Mouse (Mus musculus) spleen, postnatal 14 days (tissue): ENCODE results near the gene Arid1a.

Source experiments
- DNase-seq, 2 experiments: peaks; one replicate each; pipeline ENCODE4 v3.0.0; 2021 to 2022; ENCODE audit warnings: low spot score in 2 of 2

Arid1a gene

DNA sequence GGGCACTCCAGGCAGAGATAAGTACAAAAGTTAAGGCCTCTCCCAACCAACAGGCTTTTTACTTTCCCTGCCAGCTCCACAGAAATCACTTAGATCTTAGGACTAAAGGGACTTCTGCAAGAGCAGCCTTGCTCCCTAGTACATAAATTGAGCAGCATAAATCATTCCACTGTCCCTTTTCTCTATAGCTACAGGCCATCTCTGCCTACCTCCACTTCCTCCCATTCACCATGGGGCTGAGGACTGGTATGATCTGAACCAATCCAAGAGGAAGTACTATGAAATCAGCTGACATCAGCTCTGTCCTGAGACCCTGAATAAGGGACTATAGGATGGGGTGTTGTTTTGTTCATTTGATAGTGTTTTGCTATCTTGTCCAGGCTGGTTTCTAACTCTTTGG, 26.4 kb downstream of the Arid1a start:
- no peak for DNase-seq

DNA sequence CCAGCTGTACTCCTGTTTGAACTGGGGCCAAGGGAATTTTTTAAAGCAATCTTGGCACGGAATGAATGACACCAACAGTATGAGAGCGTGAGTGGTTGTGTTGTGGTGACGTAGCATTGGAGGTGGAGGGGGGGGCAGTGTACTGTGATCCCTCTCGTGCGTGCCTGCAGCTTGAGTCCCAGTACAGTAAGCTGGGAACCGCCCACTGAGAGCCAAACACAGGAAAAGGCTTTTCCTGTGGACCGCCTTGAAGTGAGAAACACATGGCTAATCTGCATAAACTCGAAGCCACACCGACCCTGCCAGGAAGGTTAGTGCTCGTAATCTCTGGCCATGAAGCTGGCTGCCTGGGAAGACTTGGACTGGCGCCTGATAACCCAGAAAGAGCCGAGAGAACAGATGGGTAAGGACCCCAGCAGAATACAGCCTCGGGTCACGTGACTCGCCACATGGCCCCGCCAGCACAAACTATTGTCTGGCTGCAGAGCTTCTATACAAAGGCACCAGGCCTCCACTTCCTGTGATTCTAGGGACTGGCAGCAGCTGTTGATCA, 27.0 kb downstream of the Arid1a start:
- DNase-seq, result peak; percentile 30 to 33

DNA sequence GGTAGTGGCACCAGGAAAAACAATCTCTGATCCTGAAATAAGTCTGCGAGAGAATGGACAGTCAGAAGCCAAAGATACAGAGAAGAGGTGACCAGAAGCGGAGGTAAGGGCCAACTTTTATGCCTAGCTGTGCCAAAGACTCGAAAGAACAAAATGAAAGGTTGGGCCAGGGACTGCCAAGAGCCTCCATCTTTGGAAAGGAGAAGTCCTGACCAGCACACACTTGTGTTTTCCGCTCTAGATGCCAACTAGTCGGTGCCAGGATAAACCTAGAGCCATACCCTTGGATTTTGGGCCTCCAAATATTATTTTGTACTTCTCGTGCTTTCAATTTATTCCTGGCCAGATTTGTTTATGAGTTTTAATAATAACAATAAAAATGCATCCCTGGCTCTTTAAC, 27.6 kb downstream of the Arid1a start:
- no peak for DNase-seq

DNA sequence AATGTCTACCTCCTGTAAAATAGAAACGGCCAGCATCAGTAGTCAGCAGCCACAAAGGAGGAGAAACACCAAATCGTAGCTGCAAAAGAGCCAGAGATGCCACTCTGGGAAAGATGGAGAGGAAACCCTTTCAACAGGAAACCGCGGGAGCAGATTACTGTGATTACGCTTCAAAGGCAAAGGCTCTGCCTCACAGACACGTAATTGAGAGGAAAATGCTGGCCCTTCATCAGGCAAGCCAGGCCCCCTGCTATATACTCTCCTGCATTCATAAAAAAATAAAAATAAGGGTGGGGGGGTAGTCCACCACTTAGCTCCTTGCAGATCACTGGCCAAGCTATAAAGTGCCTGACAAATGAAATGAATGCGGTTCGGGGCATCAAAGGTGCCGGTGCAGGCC, 28.3 kb downstream of the Arid1a start:
- DNase-seq, result no peak

DNA sequence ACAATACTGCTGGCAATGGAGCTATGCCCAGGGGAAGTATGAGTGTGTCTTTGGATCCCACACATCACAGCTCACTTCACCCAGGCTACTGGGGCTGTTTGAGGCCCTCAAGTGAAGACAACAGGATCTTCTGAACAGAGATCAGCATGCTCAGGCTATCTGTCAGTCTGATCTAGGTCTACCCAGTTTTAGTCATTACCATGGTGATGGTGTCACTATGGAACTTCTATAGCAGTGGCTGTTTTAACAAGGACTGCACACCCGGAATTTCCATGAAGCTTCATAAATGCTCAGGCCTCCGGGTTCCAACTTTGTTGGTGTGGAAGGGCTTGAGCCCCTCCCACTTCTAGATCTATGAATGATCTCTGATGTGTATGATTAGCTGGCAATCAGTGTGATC, 30.9 kb downstream of the Arid1a start:
- DNase-seq, result no peak

DNA sequence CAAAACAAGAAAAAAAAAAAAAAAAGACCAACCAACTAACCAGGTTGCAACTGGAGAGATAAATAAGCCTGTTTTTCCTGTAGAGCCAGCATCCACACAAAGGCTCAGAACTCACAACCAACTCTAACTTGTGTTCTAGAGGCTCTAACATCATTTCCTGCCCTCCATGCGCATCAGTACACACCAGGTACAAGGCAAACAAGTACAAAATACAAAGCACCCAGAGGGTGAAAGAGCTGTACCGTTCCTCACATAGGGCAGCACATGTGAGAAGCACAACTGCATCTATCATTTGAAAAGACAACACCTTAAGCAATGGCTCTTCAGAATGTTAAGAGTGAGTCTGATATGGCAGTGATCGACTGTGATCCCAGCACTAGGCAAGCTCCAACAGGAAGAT, 36.8 kb downstream of the Arid1a start:
- DNase-seq, result no peak

DNA sequence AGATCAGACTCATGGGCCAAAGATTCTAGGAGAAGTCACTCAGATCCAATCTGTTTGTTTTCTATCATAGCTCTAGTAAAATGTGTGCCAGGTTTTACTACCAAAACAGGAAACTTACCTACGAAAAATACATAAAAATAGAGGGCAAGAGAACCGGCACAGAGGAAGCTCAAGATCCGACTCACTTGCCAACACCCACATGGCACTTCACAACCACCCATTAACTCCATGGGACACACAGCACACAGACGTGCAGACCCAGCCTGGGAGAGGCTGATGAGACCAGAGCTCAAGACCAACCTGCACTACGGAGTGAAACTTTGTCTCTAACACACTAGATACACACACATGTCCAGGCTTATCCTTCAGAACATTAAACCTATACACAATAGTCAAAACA, 43.8 kb downstream of the Arid1a start:
- DNase-seq, result no peak

DNA sequence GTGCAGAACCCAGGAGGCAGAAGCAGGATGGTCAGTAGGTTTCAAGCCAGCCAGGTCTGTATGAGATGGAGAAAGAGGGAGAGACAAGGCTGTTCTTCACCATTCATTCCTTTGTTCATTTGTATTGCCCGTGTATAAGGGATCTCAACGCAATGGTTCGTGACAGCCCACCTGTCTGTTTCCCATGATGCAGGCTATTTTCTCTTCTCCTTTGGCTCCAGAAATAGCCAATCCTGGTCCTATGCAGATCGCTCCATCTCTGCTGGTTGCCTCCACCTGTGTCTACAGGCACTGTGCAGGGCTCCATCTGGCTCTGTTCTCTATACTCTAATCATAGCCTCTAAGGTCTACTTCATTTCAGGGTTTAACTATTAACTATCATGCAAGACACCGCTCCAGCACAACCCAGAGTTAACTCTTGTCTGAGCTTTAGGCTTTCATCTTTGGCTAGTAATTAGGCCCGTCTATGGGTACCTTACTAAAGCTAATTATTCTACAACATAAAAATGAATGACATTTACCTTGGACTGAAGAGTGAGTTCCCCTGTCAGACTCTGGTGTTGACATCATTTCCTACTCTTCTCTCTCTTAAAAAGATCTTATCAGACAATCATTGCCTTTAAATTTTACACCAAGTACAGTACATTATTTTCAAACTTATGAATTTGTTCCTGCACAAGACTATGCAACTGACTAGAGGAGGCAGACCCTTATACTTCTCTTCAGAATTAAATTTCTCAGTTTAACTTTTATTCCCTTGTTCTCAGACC, 45.1 kb downstream of the Arid1a start:
- no peak for DNase-seq

DNA sequence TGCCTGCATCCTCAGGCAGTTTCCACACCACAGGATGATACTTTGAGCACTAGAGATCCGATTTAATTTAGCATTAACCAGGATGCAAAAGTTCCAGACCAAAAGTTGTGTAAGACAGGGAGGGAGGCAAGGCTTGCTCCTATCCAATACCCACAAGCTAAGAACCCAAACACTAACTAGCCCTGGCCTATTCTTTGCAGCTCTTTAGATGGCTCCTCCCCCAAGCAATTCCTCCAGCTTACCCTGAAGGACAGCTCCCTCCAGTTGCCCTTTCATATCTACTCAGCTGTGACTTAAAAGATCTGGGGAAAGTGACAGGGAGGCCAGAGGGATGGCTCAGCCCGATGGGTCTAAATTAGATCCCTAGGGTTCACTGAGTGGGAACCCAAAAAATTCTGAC, 47.2 kb downstream of the Arid1a start:
- DNase-seq, result no peak

DNA sequence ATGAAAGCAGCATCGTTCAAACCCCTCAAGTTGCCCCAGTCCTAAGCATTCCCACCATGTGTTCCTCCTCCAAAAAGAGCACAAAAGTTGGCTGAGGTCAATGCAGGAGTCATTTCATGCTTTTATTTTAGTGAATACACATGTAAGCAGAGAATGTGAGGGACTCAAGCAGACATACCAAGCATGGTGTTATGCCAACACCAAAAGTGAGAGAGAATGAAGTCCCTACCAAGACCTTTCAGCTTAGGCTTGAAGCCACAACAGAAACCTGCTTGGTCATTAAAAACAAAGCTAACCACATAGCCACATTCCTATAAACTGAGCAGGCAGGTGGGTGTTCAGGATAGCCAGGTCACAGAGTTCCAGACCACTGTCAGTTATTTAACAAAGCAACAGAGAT, 49.1 kb downstream of the Arid1a start:
- DNase-seq, result no peak

DNA sequence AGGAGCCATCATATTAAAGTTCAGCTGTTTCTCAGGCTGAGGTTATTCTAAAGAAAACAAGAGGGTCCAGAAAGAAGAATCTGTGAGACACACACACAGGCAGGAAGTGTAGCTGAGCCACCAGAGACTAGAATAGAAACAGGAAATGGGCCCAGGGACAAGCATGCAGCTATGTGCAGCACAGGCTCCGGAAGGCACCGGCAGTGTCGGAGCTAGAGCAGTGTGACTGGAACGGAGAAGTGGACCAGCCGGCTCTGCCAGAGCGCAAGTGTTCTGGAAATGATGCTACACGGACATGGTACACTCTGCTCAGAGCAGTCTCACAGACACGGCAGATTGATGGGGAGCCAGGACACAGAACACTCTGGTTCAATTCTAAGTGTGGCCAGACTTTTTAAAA, 49.6 kb downstream of the Arid1a start:
- peak; percentile 53 to 61 for DNase-seq

DNA sequence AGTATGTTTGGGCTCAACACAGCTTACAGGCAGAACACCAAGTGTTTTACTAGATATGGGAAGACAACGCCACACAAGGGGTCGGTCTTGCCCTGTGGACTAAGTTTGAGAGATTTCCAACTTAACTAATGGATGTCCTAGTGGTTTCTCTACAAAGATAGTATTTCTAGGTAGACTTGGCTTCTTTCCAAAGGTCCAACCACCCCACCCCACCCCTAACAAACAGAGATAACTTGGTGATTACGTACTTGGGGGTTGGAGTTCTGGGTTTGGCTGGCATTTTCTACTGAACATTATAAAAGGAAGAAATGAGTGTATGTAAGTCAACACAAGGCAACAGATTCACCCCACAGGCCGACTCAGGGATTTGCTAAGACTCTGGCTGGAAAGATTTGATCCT, 51.5 kb downstream of the Arid1a start:
- no peak for DNase-seq

DNA sequence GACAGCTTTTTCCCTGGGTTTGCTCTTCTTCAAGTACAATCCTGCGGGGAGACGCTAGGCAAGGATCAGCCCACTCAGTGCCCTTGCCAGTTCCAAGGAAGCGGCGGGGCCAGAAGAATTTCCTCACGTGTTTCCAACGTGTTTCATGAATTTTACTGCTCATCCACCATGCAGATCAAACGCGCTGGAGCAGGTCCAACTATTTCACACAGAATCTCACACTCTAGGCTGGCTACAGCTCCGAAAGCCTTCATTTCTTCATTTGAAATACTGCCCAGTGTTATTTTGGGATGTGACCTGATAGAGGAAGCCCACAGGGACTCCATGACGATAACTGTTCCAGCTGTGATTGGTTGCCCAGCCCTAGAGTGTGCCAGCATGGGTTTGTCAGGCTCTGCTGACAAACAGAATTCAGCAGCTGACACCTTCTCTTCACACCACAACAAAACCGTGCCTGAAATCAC, 55.6 kb downstream of the Arid1a start:
- no peak for DNase-seq

DNA sequence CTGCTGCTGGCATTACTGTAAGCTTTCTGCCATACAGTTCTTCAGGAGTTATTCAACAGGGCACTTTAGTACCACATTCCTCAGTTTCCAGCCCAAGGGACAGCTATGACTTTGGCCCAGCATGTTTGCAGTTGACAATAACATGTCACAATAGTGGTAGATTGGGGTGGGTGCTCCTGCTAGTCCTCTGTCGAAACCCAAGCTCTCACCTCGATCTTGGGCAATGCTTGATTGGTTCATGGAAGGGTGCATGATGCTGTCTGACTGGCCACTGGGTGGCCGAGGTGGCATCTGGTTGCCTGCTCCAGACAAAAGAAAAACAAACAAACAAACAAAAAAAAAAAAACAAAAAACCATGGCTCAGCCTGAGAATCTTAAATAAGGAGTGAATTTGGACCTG, 61.2 kb downstream of the Arid1a start:
- DNase-seq, result no peak

DNA sequence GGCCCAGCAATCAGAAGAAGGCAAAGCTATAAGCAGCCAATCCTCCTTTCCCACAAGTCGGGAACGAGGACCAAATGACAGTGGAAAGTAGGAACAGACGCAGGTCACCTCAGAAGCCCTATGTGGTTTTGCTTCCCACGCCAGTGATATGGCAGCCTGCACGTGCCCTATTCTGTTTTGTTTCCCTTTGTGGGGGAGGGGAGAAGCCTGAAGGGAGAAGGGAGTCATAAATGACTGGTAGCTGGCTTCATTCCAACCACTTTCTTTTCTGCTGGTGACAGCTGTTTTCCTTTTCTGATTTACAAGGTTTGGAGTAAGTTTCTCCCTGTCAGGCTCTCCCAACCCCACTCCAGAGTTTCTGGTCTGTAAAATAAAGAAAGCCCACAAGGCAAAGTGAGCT, 66.3 kb downstream of the Arid1a start:
- no peak for DNase-seq

DNA sequence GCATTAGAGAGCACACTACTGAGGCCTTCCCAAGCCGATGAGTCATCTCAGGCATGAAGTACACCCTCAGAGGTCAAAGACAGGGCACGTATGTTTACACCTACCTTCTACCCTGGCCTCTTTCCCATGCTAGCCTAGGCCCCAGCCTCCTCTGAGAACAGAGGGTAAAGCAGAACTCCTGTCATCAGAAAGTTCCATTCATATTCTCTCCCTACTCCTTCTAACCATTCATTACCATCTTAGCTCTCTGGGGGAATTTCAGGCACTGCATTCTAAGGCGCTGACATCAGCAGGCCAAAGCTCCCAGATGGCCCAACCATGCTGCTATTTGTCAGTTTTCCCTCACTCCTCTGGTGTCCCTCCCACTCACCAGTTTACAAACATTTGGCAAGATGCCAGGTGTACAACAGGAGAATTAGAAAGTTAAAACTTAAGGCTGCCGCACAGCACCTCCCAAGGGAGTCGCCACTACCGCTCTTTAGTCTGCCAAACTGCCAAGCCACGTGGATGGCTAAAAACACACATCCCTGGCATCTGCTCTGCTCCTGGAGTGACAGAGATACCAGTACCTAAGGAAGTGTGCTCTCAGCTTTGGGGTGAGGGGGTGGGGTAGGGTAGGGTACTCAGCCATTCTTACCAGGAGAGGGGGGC, 68.0 kb downstream of the Arid1a start:
- no peak for DNase-seq

DNA sequence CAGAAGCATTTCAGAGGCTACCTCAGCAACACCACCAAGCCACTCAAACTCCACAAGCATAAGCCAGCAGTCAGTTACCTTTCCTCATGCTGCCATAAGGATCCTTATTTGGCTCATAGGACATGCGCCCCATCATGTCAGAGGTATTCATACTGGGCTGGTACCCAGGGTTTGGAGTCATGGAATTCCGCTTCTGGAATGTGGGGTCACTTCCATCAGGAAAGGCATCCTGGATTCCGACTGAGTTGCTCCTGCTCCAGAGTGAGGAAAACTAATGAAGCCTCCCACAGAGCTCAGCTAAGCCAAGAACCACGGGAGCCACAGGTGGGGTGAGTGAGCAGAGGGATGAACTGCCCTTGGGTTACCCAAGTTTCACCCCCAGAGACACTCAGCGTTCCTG, 69.4 kb downstream of the Arid1a start:
- DNase-seq, result no peak

DNA sequence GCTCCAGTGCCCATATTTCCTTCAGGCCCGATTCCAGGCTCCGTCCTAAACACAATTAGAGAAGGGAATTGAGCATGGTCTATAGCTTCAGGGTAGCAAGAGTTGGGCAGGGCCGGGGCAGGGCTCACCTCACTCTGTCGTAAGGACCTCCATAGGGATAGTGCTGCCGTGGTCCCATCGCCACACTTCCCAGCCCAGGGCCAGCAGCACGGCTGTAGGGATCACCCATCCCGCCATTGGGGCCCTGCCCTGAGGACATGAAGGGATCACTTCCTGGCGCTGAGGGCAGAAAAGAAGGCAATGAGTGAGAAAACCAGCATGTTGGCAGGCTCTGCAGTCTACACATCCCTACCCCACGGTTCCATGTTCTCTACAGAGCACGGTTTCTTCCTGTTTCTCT, 70.1 kb downstream of the Arid1a start:
- DNase-seq, result no peak

DNA sequence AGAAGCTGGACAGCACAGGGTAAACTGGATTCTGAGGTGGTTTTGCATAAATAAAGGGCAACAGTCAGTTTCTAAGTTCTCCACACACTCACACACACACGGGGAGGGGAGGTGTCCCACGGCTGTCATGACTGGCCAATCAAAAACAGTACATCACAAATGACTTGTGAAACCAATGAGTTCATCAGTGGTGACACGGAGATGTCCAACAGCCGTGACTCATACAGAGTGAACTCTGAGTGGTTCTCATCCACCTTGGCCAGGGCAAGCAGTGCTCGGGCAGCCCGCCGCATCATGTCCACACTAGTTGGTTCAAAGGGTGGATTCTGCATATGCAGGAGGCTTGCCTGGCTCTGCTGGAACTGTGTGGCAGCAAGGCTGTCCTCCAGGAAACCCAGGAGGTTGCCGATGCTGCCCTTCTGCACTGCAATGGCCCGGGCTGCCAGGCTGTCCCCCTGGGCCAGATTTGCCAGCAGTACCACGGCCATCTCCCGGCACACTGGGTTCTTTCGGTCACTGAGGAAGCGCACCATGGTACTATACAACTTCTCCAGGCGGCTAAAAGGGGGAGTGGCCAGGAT, 76.3 kb downstream of the Arid1a start:
- DNase-seq, result no peak

DNA sequence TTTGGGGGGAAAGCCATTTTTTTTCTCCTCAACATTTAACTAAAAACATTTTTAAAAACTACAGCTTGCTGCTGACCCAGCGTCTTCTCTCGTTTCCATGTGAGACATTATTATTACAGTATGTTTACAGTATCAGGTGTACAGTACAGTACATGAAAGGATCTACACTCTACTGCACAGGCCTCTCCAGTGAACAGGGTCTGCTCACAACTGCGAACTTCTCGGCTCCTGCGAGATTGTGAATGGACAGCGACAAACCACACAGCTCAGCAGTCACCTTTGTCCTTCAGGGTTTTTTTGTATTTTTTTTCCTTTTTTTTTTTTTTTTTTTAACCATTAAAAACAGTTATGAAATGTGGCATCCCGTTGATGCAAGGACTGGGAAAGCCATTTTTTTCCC, 76.9 kb downstream of the Arid1a start:
- no peak for DNase-seq

DNA sequence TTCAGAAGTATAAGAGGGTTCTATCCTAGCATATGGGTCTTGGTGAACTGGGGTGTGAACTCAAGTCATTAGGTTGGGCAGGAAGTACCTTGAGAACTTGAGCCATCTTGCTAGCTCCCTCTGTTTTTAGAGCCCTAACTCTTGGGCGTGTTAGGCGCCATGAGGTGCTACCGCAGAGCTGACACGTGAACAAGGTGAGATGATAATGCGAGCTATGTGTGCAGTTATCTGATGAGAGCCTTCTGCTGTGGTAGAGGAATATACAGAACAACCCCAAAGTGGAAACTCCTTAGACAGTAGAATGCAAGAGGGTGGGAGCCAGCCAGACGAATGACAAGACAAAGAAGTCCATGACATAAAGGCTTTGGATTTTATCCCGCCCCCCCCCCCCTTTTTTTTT, 79.3 kb downstream of the Arid1a start:
- no peak for DNase-seq

DNA sequence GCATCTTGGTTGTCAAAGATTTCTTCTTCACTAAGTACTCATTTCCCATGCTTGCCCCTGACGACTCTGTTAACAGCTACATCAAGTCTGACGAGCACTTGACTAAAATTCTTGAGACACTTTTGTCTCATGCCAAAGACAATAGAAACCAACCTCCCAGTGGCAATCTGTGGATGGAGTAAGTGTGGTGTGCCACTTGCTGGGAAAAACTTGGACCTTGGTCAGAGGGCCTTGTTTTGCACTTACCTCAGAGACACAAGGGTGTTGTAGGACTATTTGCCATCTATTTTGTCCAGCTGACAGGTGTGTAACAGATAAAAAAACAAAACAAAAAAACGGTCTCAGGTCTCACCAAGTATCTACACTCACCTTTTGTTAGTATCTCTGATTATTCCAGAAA, 80.4 kb downstream of the Arid1a start:
- DNase-seq, result no peak

DNA sequence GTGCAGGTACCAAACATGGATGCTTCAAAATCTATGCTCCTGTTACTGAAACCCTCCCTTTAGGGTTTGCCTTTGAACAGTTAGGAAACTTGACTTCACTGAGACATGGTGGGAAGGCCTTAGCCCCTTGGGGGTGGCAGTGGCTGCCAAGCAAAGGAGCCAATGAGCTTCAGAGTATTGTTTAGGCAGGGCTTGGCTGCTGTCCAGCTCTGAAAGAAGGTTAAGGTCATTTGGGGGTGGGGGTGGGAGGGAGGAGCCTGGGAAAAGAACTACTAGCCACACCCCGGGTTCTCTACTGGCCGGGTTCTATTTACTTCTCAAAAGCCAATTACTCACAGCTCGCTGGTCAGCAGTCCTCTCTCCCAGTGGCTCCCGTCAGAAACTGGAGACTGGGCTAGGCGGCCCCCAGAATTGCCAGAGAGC, 81.0 kb downstream of the Arid1a start:
- DNase-seq, result no peak
